Mouse (Mus musculus) layer of hippocampus, adult 2 months (tissue): Measurements from ENCODE around the gene Sytl2. TPM values are rescaled to one million over a fixed set of nuclear protein-coding genes. Genes with fewer than 3 reads are reported as not detected.

Source experiments
- DNase-seq, 2 experiments: peaks; one replicate each; pipeline ENCODE4 v3.0.0; 2022; ENCODE audit warnings: low spot score in 2 of 2
- H3K27ac ChIP-seq: fragments of 200-600 bp; 2 replicates; pipeline ENCODE4 v1.8.1; 2022
- H3K4me3 ChIP-seq: fragments of 200-600 bp; 2 replicates; pipeline ENCODE4 v1.8.1; 2022; ENCODE audit warnings: mild to moderate bottlenecking
- CTCF ChIP-seq: fragments of 200-600 bp; conservative IDR thresholded peaks from 2 replicates; pipeline ENCODE4 v1.8.1; 2022; ENCODE audit warnings: antibody characterized with exemption, mild to moderate bottlenecking, moderate library complexity
- total RNA-seq, 2 experiments: library from RNA; stranded (reverse); gene quantifications; 2 replicates each; pipeline ENCODE4 v1.2.3; 2021

Gene Sytl2
- total RNA-seq, 2 experiments from 2014 or later = 30.1 to 36.0 TPM

DNA sequence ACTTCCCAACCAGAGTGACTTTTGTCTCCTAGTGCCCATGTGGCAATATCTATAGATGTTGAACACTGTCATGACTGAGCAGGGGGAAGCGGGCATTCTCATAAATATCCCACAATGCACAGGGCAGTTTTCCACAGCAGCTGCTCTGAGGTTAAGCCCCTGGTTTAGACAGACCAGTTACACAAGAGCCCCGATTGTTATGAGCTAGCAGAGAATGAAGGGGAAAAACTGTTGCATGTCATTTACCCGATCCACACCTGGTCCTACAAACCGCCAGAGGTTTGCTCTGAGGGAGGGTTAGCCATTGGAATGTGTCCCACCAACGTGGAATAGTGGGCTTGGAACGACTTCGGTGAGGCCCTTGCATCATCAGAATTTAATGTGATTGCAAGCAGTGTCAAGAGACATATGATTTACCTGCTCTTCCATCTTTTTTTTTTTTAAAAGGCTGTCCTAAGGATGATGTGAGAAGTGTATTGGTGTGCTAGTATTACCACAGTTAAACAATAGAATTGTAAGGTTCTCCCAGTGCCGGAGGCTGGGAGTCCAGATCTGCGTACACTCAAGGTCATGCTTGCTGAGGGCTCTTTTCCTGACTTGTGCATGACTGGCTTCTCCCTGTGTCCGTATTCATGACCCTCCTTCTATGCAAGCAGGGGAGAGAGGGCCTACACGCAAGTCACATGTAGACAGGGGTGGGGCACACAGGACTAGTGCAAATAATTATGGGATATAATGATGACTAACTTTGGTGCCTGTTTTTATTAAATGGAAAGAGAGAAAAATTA, 20.1 kb upstream of the Sytl2 start:
- TF ChIP-seq CTCF = no peak
- no peak overlapping the region for H3K4me3 ChIP-seq
- DNase-seq = no peak
- H3K27ac ChIP-seq = no peak overlapping the region

DNA sequence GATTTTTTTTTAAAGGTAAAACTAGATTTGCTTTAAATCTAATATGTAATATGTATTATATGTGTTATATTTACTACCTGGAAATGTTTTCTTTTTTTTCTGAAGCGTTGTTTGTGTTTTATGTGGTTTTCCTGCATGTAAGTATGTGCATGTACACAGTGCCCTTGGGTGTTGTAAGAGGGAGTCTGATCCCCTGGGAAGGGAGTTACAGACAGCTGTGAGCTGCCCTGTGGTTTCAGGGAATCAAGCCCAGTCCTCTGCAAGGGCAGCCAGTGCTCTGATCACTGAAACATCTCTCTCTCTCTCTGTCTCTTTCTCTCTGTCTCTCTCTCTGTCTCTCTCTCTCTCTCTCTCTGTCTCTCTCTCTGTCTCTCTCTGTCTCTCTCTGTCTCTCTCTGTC, 19.3 kb upstream of the Sytl2 start:
- Histone ChIP-seq H3K27ac (no peak overlapping the region), H3K4me3 (no peak overlapping the region)
- TF ChIP-seq CTCF = no peak
- no peak for DNase-seq

DNA sequence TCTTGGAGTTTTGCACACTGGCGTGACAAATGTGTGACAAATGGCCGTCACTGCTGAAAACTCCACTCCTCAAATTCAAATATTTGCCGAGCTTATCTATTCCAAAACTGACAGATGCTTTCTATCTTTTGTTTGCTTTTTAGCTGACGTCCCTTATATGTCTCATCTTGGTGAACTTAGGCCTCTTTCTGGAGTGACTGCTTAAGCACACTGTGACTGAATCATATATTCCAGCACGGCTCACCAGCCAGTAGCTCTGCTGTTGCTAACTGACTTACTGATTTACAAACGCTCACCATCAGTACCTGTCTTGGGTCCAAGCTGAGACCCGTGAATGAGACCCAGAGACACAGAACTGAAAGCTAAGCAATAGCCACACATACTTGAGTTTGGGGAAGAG, 17.3 kb upstream of the Sytl2 start:
- TF ChIP-seq CTCF = no peak
- Histone ChIP-seq H3K4me3 (no peak overlapping the region), H3K27ac (no peak overlapping the region)
- no peak for DNase-seq

DNA sequence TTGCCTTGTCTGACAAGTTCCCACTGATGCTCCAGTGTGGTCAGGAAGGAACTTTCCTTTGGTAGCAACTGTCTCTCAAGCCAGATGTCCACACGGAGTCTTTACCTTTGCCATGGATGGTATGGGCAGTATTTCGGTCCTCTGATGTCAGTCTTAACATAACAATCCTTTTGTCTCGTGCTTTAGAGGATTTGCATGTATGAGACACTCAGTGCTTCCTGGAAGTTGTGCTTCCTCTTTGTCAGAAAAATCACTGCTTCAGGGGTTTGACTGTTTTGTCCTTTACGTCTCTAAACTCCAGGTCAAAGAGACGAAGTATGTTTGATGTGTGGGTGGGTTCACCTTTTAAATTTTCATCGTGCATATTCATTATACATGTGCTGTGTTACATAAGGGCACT, 10.2 kb upstream of the Sytl2 start:
- H3K4me3 ChIP-seq = no peak overlapping the region
- no peak for DNase-seq
- no peak overlapping the region for H3K27ac ChIP-seq
- TF ChIP-seq CTCF = no peak

GRCm38 (mm10) chr7:90302647-90303552, 848 bp downstream of the Sytl2 start:
- H3K27ac ChIP-seq = peak overlapping the region; percentile 62
- peak overlapping the region; percentile 62 for H3K4me3 ChIP-seq
- no peak for DNase-seq
- TF ChIP-seq CTCF = no peak

DNA sequence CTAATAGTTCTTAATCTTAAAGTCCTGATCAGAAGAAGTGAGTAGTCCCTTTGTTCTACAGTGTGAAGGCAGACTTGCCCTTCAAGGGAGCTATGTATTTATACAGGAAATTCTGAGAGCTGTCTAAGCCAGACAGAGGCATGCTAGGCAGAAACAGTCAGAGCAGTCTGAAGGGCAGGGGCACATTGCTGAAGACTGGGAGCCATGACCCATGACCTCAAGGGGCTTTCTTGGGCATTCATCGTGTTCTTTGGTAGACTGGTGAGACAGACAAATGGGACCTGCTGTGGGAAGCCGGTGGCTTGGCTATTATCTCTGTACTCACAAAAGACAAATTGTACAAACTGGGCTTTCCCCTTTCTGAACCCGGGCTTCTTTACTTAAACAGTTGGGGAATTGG, 4.0 kb downstream of the Sytl2 start:
- no peak overlapping the region for H3K27ac ChIP-seq
- H3K4me3 ChIP-seq = no peak overlapping the region
- TF ChIP-seq CTCF = no peak
- DNase-seq = no peak

GRCm38 (mm10) chr7:90306968-90307367, 4.9 kb downstream of the Sytl2 start:
- TF ChIP-seq CTCF = no peak
- Histone ChIP-seq H3K4me3 (no peak overlapping the region), H3K27ac (peak overlapping the region; percentile 65)
- DNase-seq = no peak

DNA sequence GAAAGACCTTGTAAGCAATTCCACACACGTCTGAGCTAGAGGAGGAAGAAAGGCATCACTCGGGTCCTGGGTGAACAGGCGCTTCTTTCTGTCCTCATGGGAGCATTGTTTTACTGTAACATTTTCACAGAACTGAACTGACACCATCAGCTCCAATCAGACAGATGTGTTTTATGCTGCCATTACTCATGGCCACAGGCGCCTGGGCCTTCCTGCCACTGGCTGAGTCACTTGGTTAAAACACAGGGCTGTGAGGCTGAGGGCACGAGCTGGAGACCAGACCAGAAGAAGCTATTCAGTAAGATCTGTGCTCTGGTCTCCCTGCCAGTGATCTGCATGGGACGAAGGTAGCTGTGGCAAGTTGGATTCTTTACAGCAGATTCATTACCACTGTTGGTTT, 6.0 kb downstream of the Sytl2 start:
- TF ChIP-seq CTCF = no peak
- peak overlapping the region; percentile 65; the same call in 1 of the 2 replicates for H3K27ac ChIP-seq
- no peak overlapping the region for H3K4me3 ChIP-seq
- no peak for DNase-seq

DNA sequence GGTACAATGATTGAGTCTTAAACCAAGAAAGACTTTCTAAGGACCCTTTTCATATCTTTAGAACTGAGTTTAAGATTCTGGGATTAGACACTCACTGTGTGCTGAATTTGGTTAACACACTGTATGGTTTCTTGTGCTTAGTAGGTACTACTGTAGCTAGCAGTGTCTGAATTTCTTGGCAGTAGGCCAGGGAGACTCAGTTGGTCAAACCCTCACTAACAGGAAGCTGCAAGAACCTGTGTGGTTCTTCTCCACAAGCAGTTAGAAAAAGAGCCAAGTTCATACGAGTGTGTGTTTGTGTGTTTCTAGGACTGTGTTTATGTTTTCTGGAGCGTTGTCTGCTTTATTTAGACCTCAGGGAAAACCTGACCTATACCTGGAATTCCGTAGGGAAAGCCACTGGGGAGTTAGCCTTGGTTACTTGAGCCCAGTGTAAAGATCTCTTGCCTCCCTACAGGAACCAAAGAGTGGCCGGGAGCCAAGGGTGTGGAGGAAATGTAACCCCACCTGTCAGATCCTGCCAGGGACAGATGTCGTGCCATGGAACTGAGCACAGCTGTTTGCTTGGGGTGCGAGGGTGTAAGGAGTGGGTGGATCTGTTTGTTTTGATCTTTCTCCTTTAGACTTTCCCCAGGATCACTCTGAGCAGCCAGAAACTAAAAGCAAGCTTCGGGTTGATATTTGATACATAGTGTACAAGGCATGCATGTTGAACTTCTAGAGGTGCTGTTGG, 10.3 kb downstream of the Sytl2 start:
- no peak overlapping the region for H3K4me3 ChIP-seq
- DNase-seq = no peak
- H3K27ac ChIP-seq = no peak overlapping the region
- no peak for TF ChIP-seq CTCF

DNA sequence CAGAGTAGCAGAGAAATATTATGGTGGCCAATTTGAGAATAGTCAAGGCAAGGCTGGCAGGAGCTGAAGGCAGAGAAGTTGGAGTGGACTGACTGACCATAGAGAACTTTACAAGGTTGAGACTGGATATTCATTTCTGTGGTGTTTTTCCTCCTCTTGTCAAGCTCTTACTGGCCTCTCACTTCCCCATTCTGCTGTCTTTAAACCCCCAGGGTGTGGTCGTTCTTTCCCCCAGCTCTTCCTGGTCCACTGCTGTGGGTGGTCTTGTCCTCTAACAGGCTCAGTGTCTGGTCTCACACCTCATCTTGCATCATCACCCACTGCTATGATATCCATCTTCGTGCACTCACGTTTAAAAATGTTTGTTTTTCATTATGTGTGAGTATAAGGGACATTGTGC, 11.4 kb downstream of the Sytl2 start:
- TF ChIP-seq CTCF = no peak
- no peak for DNase-seq

GRCm38 (mm10) chr7:90316823-90317222, 14.8 kb downstream of the Sytl2 start:
- no peak for DNase-seq
- TF ChIP-seq CTCF = no peak
- H3K27ac ChIP-seq = no peak overlapping the region
- no peak overlapping the region for H3K4me3 ChIP-seq

More for the DNA sequence above, 11.4 kb downstream of the Sytl2 start:
- no peak overlapping the region for H3K27ac ChIP-seq
- H3K4me3 ChIP-seq = no peak overlapping the region

DNA sequence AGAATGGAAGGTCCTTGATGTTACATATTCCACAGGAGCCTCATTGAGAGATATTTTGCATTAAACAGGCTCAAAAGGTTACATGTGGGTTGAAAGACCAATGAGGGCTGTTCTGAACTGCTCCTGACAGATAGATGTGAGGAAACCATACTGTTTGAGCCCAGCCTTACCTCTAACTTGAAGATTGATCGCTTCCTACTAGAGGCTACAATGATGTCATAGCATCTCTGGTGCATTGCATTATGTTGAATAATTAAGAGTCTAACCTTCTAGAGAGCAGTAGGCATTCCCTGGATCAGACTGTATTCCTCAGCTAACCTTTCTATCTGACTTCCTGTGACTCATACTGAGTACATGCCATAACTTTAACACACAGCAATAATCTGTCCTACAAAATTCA, 17.4 kb downstream of the Sytl2 start:
- no peak overlapping the region for H3K4me3 ChIP-seq
- no peak for DNase-seq
- H3K27ac ChIP-seq = no peak overlapping the region
- TF ChIP-seq CTCF = no peak

GRCm38 (mm10) chr7:90320124-90320523, 18.1 kb downstream of the Sytl2 start:
- no peak for DNase-seq
- Histone ChIP-seq H3K27ac (no peak overlapping the region), H3K4me3 (no peak overlapping the region)
- no peak for TF ChIP-seq CTCF
